Mouse (Mus musculus) midbrain, embryonic 13.5 days (tissue): Measurements from ENCODE around the gene Fbxo9. TPM values are rescaled to one million over a fixed set of nuclear protein-coding genes. Genes with fewer than 3 reads are reported as not detected.

Experiments
- ATAC-seq: fragments of 200-750 bp; cut with Nextera tagmentation; 2 replicates; pipeline ENCODE4 v1.8.0; 2017; ENCODE audit warnings: mild to moderate bottlenecking, moderate TSS enrichment, moderate library complexity
- H3K27ac ChIP-seq: fragments of 300-500 bp; sonication (generic); 2 replicates; pipeline ENCODE4 v1.5.1; 2015; ENCODE audit warnings: inconsistent platforms, mild to moderate bottlenecking, moderate library complexity
- H3K27me3 ChIP-seq: fragments of 300-500 bp; sonication (generic); 2 replicates; pipeline ENCODE4 v1.6.1; 2015; ENCODE audit warnings: mild to moderate bottlenecking, inconsistent platforms
- H3K36me3 ChIP-seq: fragments of 300-500 bp; sonication (generic); 2 replicates; pipeline ENCODE4 v1.6.1; 2015; ENCODE audit warnings: mild to moderate bottlenecking, inconsistent platforms
- H3K4me1 ChIP-seq: fragments of 300-500 bp; sonication (generic); replicated peaks from 2 replicates; pipeline ENCODE4 v1.6.1; 2015; ENCODE audit warnings: inconsistent platforms
- H3K4me2 ChIP-seq: fragments of 300-500 bp; sonication (generic); replicated peaks from 2 replicates; pipeline ENCODE4 v1.6.1; 2015; ENCODE audit warnings: moderate library complexity, mild to moderate bottlenecking, inconsistent platforms
- H3K4me3 ChIP-seq: fragments of 300-500 bp; sonication (generic); replicated peaks from 2 replicates; pipeline ENCODE4 v1.5.1; 2015; ENCODE audit warnings: mild to moderate bottlenecking, inconsistent platforms
- H3K9ac ChIP-seq: fragments of 300-500 bp; sonication (generic); replicated peaks from 2 replicates; pipeline ENCODE4 v1.6.1; 2015; ENCODE audit warnings: mild to moderate bottlenecking, inconsistent platforms
- H3K9me3 ChIP-seq: fragments of 300-500 bp; sonication (generic); 2 replicates; pipeline ENCODE4 v1.6.1; 2016; ENCODE audit warnings: mild to moderate bottlenecking, inconsistent platforms
- WGBS: fragments of 180-500 bp; shearing (Covaris S2); methylation state at CpG from one replicate; pipeline ENCODE4 v1.1.7; 2015; 5-methylcytosine and 5-hydroxymethylcytosine counted together
- polyA plus RNA-seq: library from polyadenylated mRNA; unstranded; fragments of >200 nt; fragmentation: Nextera tagmentation; extraction: Ambion mirVana; gene quantifications from 2 replicates; pipeline ENCODE4 v1.2.1, GENCODE M21; 2015

The Fbxo9 gene
- polyA plus RNA-seq, 1 experiment from 2014 or later, result 44.3 TPM

- H3K4me2 ChIP-seq, result no peak overlapping the region
- no peak overlapping the region for H3K9ac ChIP-seq
- H3K4me1 ChIP-seq, result no peaks in the 10 kb centered on the region
- H3K4me3 ChIP-seq, result no peak overlapping the region
- no peaks in the 10 kb centered on the region for H3K9me3 ChIP-seq
- no peaks in the 10 kb centered on the region for H3K36me3 ChIP-seq
- no peak for ATAC-seq
- 74% methylated on average over 3 of the region's 3 CpGs for WGBS
- H3K27ac ChIP-seq, result no peak overlapping the region
- no peaks in the 10 kb centered on the region for H3K27me3 ChIP-seq
Observed at GRCm38 (mm10) chr9:78054298-78054697, 54.6 kb downstream of the Fbxo9 start.

DNA sequence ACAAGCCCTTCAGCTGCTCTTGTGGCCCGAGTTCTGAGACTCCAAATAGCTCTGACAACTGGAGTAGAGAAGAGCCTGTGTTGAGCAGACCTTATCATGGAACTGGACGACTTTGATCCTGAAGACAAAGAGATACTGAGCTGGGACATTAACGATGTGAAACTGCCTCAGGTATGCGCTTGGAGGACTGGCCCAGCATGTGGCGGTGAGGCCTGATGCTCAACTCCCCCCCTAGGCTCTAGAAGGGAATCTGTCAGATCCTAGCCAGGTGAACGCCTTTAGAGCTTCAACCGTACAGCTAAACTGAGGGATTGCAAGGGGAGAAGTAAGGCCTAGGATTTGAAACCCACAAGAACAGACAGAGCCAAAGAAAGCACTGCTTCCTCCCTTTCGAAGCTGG is 55.0 kb downstream of the Fbxo9 start:
- no peaks in the 10 kb centered on the region for H3K4me1 ChIP-seq
- ATAC-seq, result no peak
- H3K27ac ChIP-seq, result no peak overlapping the region
- H3K4me3 ChIP-seq, result no peak overlapping the region
- H3K36me3 ChIP-seq, result no peaks in the 10 kb centered on the region
- H3K9ac ChIP-seq, result no peak overlapping the region
- H3K27me3 ChIP-seq, result no peaks in the 10 kb centered on the region
- WGBS, result 80% methylated on average over 8 of the region's 8 CpGs
- H3K4me2 ChIP-seq, result no peak overlapping the region
- H3K9me3 ChIP-seq, result no peaks in the 10 kb centered on the region

GRCm38 (mm10) chr9:78051677-78052076 is 57.2 kb downstream of the Fbxo9 start, which contains the start of gene Gcm1:
Gene Gcm1, plus strand, starts transcription at chr9:78051924.
- Histone ChIP-seq H3K4me2 (no peak within 1 kb of the TSS), H3K9ac (no peak within 1 kb of the TSS), H3K4me3 (no peak within 1 kb of the TSS), H3K36me3 (no peaks in the 10 kb centered on the region), H3K27ac (no peak within 1 kb of the TSS), H3K4me1 (no peaks in the 10 kb centered on the region), H3K27me3 (no peaks in the 10 kb centered on the region), H3K9me3 (no peaks in the 10 kb centered on the region)
- no peak for ATAC-seq
- WGBS, result 57% methylated on average over 3 of the region's 3 CpGs

DNA sequence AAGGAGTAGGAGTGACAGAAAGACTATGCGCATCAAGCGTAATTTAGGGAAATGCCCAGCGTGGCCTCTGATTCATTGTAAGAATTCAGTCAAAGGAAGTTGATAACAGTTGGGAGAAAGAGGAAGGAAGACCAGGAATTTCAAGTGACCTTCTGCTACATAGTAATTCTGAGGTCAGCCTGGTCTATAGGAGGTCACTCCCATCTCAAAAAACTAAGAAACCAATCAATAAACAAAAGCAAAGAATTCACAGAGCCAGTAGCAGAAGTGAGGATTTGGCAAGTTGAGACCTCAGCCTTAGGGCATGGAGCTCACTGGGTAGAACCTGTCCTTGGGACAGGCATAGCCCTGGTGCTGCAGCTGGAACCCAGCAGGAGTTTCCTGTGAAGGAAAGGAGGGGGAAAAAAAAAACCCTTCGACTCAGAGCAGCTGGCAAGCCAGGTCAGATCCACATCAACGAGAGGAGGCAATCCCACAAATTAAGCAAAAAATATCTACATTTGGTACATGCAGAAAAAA is 58.4 kb downstream of the Fbxo9 start:
- WGBS, result 66% methylated on average over 5 of the region's 5 CpGs
- Histone ChIP-seq H3K4me3 (no peak overlapping the region), H3K9ac (no peak overlapping the region), H3K27ac (no peak overlapping the region), H3K9me3 (no peaks in the 10 kb centered on the region), H3K4me1 (no peaks in the 10 kb centered on the region), H3K27me3 (no peaks in the 10 kb centered on the region), H3K36me3 (no peaks in the 10 kb centered on the region), H3K4me2 (no peak overlapping the region)
- no peak for ATAC-seq

DNA sequence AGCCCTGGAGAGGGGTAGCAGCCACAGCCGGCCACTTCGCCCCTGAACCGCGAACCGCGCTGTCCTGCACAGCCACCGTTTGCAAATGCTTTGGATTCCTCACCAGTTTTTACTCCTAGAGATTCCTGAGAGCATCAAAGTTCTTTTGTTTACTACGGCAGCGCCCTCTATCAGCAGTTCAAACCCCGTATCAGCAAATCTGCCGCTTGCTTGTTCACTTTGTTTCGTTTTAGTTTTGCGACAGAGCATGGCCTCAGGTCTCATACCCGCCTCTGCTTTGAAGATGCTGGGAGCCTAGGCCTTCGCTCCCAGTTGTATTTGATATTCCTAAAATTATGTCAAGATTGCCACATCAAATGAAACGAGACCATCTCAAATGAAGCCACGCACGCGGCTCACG is 62.1 kb downstream of the Fbxo9 start:
- H3K4me1 ChIP-seq, result no peaks in the 10 kb centered on the region
- no peaks in the 10 kb centered on the region for H3K36me3 ChIP-seq
- no peak overlapping the region for H3K27ac ChIP-seq
- H3K9ac ChIP-seq, result no peak overlapping the region
- H3K4me3 ChIP-seq, result no peak overlapping the region
- no peak overlapping the region for H3K4me2 ChIP-seq
- WGBS, result 51% methylated on average over 20 of the region's 20 CpGs
- no peaks in the 10 kb centered on the region for H3K27me3 ChIP-seq
- H3K9me3 ChIP-seq, result no peaks in the 10 kb centered on the region
- no peak for ATAC-seq

GRCm38 (mm10) chr9:78045171-78045570 is 63.7 kb downstream of the Fbxo9 start:
- WGBS, result 86% methylated on average over 6 of the region's 6 CpGs
- Histone ChIP-seq H3K27ac (no peak overlapping the region), H3K9me3 (no peaks in the 10 kb centered on the region), H3K4me2 (no peak overlapping the region), H3K36me3 (no peaks in the 10 kb centered on the region), H3K4me1 (no peaks in the 10 kb centered on the region), H3K4me3 (no peak overlapping the region), H3K27me3 (no peaks in the 10 kb centered on the region), H3K9ac (no peak overlapping the region)
- no peak for ATAC-seq

GRCm38 (mm10) chr9:78038755-78039489 is 69.9 kb downstream of the Fbxo9 start:
- Histone ChIP-seq H3K9me3 (no peaks in the 10 kb centered on the region), H3K4me2 (no peak overlapping the region), H3K9ac (no peak overlapping the region), H3K4me1 (no peaks in the 10 kb centered on the region), H3K4me3 (no peak overlapping the region), H3K36me3 (no peaks in the 10 kb centered on the region), H3K27ac (no peak overlapping the region), H3K27me3 (no peaks in the 10 kb centered on the region)
- 36% methylated on average over 18 of the region's 18 CpGs for whole genome bisulfite sequencing
- ATAC-seq, result peak; percentile 69

GRCm38 (mm10) chr9:78035831-78036230 is 73.0 kb downstream of the Fbxo9 start:
- 92% methylated on average over 8 of the region's 8 CpGs for WGBS
- Histone ChIP-seq H3K36me3 (no peaks in the 10 kb centered on the region), H3K4me2 (no peak overlapping the region), H3K27me3 (no peaks in the 10 kb centered on the region), H3K9ac (no peak overlapping the region), H3K27ac (no peak overlapping the region), H3K4me3 (no peak overlapping the region), H3K9me3 (no peaks in the 10 kb centered on the region), H3K4me1 (no peaks in the 10 kb centered on the region)
- no peak for ATAC-seq

- WGBS, result 87% methylated on average over 5 of the region's 5 CpGs
- H3K9me3 ChIP-seq, result no peaks in the 10 kb centered on the region
- no peak for ATAC-seq
Observed at GRCm38 (mm10) chr9:78035296-78035695, 73.6 kb downstream of the Fbxo9 start.

DNA sequence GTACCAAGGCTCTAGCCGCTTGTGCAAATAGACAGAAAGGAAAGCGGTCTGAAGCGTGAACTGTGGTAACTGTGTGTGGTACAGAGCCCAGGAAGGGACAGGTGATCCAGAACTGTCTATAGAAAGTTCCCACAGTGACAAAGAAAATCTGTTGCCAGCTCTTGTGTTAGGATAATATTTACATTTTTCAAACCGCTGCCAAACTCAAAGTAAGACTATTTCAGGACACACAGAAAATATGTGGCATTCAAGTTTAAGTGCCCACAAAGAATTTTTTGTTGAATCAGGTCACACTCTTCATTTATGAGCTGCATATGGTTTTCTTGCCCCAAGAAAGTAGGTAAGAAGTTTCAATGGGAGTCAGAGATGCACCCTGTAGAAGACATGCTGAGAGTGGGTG is 75.9 kb downstream of the Fbxo9 start:
- Histone ChIP-seq H3K9ac (no peak overlapping the region), H3K4me1 (no peaks in the 10 kb centered on the region), H3K36me3 (no peaks in the 10 kb centered on the region), H3K4me2 (no peak overlapping the region), H3K4me3 (no peak overlapping the region), H3K27me3 (no peaks in the 10 kb centered on the region), H3K27ac (no peak overlapping the region), H3K9me3 (no peaks in the 10 kb centered on the region)
- no peak for ATAC-seq
- WGBS, result 94% methylated on average over 4 of the region's 4 CpGs

More at GRCm38 (mm10) chr9:78035296-78035695, 73.6 kb downstream of the Fbxo9 start:
- no peaks in the 10 kb centered on the region for H3K27me3 ChIP-seq
- no peaks in the 10 kb centered on the region for H3K4me1 ChIP-seq
- H3K4me2 ChIP-seq, result no peak overlapping the region
- no peaks in the 10 kb centered on the region for H3K36me3 ChIP-seq
- no peak overlapping the region for H3K9ac ChIP-seq
- H3K4me3 ChIP-seq, result no peak overlapping the region
- H3K27ac ChIP-seq, result no peak overlapping the region
